Mouse (Mus musculus) midbrain, postnatal 0 days (tissue): ENCODE measurements at regions not wholly inside any gene's neighbourhood (a gene's known extent, or its start where the extent isn't known, plus 50 kb on each side); places are given as distances from the start of the nearest gene placed in this dataset.

Experiments
- ATAC-seq: fragments of 200-750 bp; cut with Nextera tagmentation; 2 replicates; pipeline ENCODE4 v1.8.0; 2017; ENCODE audit warnings: moderate number of reproducible peaks, mild to moderate bottlenecking, moderate TSS enrichment, moderate library complexity; ENCODE audit not compliant: low FRiP score
- DNase-seq: peaks from one replicate; pipeline ENCODE4 v3.0.0-alpha.2; 2015; ENCODE audit warnings: low spot score
- H3K27ac ChIP-seq: fragments of 300-500 bp; sonication (generic); 2 replicates; pipeline ENCODE4 v1.5.1; 2014; ENCODE audit warnings: low read depth, mild to moderate bottlenecking, low read length, mixed read lengths
- H3K27me3 ChIP-seq: fragments of 300-500 bp; sonication (generic); 2 replicates; pipeline ENCODE4 v1.6.1; 2014; ENCODE audit warnings: low read length, control low read depth, mixed read lengths; ENCODE audit not compliant: insufficient read depth
- H3K36me3 ChIP-seq: fragments of 300-500 bp; sonication (generic); 2 replicates; pipeline ENCODE4 v1.6.1; 2014; ENCODE audit warnings: low read length, control low read depth, mixed read lengths; ENCODE audit not compliant: insufficient read depth
- H3K4me1 ChIP-seq: fragments of 300-500 bp; sonication (generic); 2 replicates; pipeline ENCODE4 v1.6.1; 2014; ENCODE audit warnings: mild to moderate bottlenecking, control low read depth, antibody characterized with exemption, low read length, mixed read lengths; ENCODE audit not compliant: insufficient read depth
- H3K4me2 ChIP-seq: fragments of 300-500 bp; sonication (generic); 2 replicates; pipeline ENCODE4 v1.6.1; 2014; ENCODE audit warnings: low read depth, mild to moderate bottlenecking, low read length, mixed read lengths; ENCODE audit not compliant: poor library complexity, severe bottlenecking
- H3K4me3 ChIP-seq: fragments of 300-500 bp; sonication (generic); 2 replicates; pipeline ENCODE4 v1.5.1; 2014; ENCODE audit warnings: low read depth, mild to moderate bottlenecking, low read length, moderate library complexity
- H3K9ac ChIP-seq: fragments of 300-500 bp; sonication (generic); replicated peaks from 2 replicates; pipeline ENCODE4 v1.6.1; 2014; ENCODE audit warnings: mild to moderate bottlenecking, low read length, moderate library complexity, mixed read lengths; ENCODE audit not compliant: poor library complexity, severe bottlenecking
- H3K9me3 ChIP-seq: fragments of 300-500 bp; sonication (generic); 2 replicates; pipeline ENCODE4 v1.6.1; 2016; ENCODE audit warnings: low read length, control low read depth
- CTCF ChIP-seq: IDR thresholded peaks from 2 replicates; pipeline ENCODE4 v1.5.1; 2016; ENCODE audit warnings: antibody characterized with exemption, mild to moderate bottlenecking
- WGBS: fragments of 180-500 bp; shearing (Covaris S2); extraction: QIAGEN DNeasy Blood & Tissue Kit; methylation state at CpG from one replicate; pipeline ENCODE4 v1.1.7; 2014; 5-methylcytosine and 5-hydroxymethylcytosine counted together

DNA sequence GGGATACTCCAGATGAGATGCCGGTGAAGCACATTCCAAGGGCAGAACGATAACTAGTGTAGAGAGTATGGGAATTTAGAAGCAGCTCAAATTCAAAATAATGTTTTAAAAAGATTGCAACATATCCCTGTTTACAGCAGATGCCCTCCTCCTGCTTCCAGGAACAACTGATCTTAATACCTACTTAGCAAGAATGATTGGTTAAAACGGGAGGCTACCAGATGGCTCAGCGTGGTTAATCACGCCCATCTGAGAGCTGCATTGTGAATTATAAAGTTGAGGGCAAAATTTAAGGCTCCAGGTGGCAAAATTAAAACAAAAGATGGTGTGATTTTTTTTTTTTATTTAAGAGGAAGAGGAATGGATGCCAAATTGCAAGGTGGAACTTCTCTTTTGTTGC lies 324.6 kb downstream of the D3Ertd751e start:
- Histone ChIP-seq H3K4me3 (no peak overlapping the region), H3K36me3 (no peaks in the 10 kb centered on the region), H3K27me3 (no peaks in the 10 kb centered on the region), H3K27ac (no peak overlapping the region), H3K4me2 (no peak overlapping the region), H3K4me1 (no peaks in the 10 kb centered on the region), H3K9me3 (no peaks in the 10 kb centered on the region), H3K9ac (no peak overlapping the region)
- DNase-seq (no peak), ATAC-seq (no peak)
- TF ChIP-seq CTCF = no peak
- 89% methylated on average over 5 of the region's 5 CpGs for WGBS

DNA sequence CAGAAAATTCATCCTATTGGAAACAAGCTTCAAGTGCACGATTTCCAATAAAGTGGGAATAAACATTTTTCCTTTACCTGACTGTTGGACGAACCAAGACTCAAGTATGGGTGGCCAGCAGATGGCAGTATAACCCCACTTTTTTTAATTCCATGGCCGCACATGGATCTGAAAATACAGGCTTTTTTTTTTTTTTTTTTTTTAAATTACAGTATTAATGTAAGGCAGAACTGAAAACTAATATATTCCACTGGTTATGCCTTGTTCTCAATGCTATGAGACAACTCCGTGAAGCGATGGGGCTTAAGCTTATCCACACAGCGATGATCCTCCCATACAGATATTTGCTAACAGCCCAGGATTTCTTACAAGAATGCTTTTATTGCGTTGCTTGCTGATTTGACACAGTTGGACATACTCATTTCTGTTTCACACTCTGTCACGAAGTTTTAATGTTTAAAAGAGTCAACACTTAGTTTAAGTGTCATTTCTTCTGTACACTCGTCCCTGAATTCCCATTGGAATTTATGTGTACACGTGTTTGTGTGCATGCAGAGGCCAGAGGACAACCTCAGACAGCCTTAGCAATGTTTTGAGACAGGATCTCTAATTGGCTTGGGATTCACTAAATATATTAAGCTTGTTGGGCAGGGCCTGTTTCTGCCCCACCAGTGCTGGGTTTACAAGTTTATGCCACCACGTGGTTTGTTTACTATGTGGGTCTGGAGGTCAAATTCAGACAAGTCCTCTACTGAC lies 332.3 kb downstream of the D3Ertd751e start:
- ATAC-seq (0 out of 2 replicates have a peak, but pooled peaks have one; percentile 41), DNase-seq (peak; percentile 85)
- Histone ChIP-seq H3K9ac (no peak overlapping the region), H3K27me3 (no peaks in the 10 kb centered on the region), H3K27ac (no peak overlapping the region), H3K4me3 (no peak overlapping the region), H3K4me2 (peak overlapping the region; percentile 25), H3K36me3 (no peaks in the 10 kb centered on the region), H3K4me1 (no peaks in the 10 kb centered on the region), H3K9me3 (no peaks in the 10 kb centered on the region)
- peak; percentile 79 for TF ChIP-seq CTCF
- WGBS = 26% methylated on average over 11 of the region's 11 CpGs

DNA sequence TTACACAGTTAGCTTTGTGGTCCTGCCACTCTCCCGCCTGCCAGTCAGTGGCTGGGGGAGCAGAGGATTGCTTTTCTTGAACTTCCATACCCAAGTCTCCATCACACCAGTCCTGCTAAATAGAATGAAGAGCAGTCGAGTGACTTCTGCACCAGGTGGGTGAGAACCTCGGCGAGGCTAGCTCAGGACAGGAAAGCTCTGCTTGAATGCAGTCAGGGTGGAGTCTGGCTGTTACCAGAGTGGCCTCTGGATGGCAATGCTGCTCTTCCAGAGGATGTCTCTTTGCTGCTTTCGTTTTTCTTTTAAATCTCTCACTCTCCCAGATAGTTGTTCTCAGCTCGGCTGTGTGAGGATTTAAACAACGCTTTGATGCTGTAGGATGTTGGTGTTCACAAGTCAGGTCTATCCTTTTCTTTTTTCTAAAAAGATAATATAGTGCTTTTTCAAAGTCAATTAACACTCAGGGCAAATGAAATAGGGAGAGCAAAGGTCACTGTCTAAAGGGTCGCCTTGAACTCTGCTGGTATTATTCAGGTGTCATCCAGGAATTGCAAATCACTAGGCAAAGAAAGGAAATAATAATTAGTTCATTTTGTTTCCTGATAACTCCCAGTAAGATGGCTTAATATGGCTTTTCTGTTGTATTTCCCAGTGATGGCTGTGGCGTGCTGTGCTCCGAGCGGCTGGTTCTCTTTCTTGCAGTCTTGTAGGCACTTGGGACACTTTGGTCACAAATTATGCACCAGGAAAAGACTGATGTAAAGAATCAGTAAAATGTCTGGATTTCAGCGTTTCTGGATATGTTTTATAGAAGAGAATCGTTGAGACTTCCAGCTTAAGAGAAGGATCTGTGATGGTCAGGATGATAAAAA lies 368.8 kb downstream of the D3Ertd751e start:
- ATAC-seq (peak; percentile 82; the same call in 1 of the 2 replicates), DNase-seq (peak; percentile 86)
- Histone ChIP-seq H3K9ac (no peak overlapping the region), H3K4me3 (no peak overlapping the region), H3K4me2 (peak overlapping the region; percentile 20; the same call in 1 of the 2 replicates), H3K9me3 (no peaks in the 10 kb centered on the region), H3K27ac (no peak overlapping the region), H3K4me1 (no peaks in the 10 kb centered on the region), H3K36me3 (no peaks in the 10 kb centered on the region), H3K27me3 (no peaks in the 10 kb centered on the region)
- peak; percentile 95 for TF ChIP-seq CTCF
- 25% methylated on average over 13 of the region's 13 CpGs for WGBS

DNA sequence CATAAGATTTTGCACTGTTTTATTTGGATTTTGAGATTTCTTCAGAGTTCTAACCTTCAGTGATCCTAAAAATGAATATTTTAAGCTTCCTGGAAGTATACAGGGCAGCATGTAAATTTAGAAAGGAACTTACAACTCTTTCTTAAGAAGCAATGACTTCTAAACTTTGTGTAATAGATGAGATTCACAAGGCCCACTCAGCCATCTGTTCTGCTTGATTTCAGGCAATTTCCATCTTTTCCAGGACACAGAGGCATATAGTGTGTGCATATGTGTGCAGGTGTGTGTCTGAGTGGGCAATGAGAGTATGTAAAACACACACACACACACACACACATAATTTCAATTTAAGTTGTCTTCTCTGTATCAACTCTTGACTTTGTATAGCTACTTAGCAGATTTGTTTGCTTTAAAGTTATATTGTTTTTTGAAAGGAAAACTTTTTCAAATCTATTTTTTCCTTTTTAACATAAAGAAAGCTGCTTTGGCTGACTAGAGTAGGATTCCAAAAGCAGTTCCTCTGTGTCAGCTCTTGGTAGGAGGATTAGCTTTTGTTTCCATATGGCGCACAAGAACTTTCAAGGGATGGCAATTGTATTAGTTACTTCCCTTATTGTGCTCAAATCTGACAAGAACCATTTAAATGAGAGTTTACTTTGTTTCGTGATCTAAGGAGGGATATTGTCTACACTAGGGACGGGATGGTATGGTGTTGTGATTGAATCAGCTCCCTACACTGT lies 387.6 kb downstream of the D3Ertd751e start:
- 64% methylated on average over 3 of the region's 3 CpGs for WGBS
- DNase-seq = no peak
- no peaks in the 10 kb centered on the region for H3K27me3 ChIP-seq
- no peak overlapping the region for H3K9ac ChIP-seq
- TF ChIP-seq CTCF = no peak
- no peak overlapping the region for H3K4me2 ChIP-seq
- no peak for ATAC-seq
- H3K27ac ChIP-seq = no peak overlapping the region
- no peaks in the 10 kb centered on the region for H3K36me3 ChIP-seq
- H3K4me3 ChIP-seq = no peak overlapping the region
- H3K4me1 ChIP-seq = no peaks in the 10 kb centered on the region
- H3K9me3 ChIP-seq = no peaks in the 10 kb centered on the region

DNA sequence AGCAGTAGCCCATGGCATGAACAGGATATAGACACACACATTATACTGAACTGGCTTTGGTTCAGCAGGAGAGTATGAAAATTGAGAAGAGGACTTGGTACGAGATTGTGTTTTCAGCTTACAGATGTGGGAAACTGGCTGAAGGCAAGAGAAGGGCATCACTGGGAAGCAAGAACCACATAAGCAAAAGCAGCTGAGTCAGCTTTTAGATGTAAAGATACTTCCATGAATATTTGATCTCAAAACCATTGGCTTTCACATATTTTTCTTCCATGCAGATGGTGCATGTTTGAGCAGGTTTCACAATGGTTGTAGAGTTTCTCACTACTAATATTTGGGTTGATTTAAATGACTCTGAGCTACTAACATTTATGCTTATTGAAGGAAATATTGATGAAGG lies 389.9 kb downstream of the D3Ertd751e start:
- H3K27me3 ChIP-seq = no peaks in the 10 kb centered on the region
- no peaks in the 10 kb centered on the region for H3K4me1 ChIP-seq
- H3K4me2 ChIP-seq = no peak overlapping the region
- DNase-seq = no peak
- no peaks in the 10 kb centered on the region for H3K9me3 ChIP-seq
- no peak for ATAC-seq
- no peaks in the 10 kb centered on the region for H3K36me3 ChIP-seq
- H3K4me3 ChIP-seq = no peak overlapping the region
- no peak overlapping the region for H3K9ac ChIP-seq
- no peak overlapping the region for H3K27ac ChIP-seq
- no peak for TF ChIP-seq CTCF
- WGBS = 92% methylated on average over 1 of the region's 1 CpGs
